8 mouse cellular contexts compared by ENCODE assay signal in the genomic region with DNA sequence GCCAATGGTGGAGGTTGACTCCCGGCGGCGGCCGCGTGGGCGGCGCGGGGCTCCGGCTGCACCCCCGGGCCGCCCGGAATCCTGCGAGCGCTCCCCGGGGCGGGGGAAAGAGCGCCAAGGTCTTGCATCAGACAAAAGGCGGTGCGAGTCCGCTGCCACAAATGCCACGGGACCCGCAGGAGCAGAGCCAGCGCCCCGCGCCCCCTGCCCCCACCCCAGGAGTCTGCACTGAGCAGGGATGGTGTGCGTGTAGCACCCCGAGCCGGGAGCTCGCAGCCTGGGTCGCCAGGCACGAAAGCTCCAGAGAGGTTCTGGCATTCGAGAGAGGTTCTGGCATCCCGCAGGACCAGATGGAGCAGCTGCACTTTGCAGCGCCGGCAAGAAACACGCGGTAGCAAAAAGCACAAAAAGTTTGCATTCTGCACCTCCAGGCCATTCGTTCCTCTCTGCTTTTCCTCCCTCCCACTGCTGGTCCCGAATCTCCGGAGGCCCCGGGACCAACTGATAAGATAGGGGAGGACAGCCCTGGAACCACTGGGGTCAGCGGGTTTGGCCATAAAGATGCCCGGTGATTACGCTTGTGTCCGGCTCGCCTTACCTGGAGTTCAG. TPM values are rescaled to one million over a fixed set of nuclear protein-coding genes. Genes with fewer than 3 reads are reported as not detected.
DNase-seq lines count a peak whose midpoint lies in the region; ATAC-seq and TF ChIP-seq lines count a peak whose summit lies in the region.

No protein-coding gene starts in this region.

- no peak for TF ChIP-seq CTCF in C2C12 (IDR thresholded peaks at IDR 0.05; ENCODE audit: control insufficient read depth, insufficient read depth, insufficient read length)
- TF ChIP-seq CTCF in thymus, adult 2 months (IDR thresholded peaks at IDR 0.05; ENCODE audit: borderline replicate concordance, control insufficient read depth, extremely low read depth, insufficient read depth, low read length, poor library complexity), result no peak

- peak overlapping the region; percentile 82 for H3K4me3 ChIP-seq in C2C12 (ENCODE audit: insufficient read depth, poor library complexity, severe bottlenecking)
- H3K4me3 ChIP-seq in embryonic facial prominence, embryonic 11.5 days (ENCODE audit: low read depth, low read length), result peak overlapping the region; percentile 58
- peak overlapping the region; percentile 76 for H3K4me3 ChIP-seq in heart, embryonic 12.5 days
- peak overlapping the region; percentile 83 for H3K4me3 ChIP-seq in kidney, embryonic 16.5 days (ENCODE audit: low read length)
- peak overlapping the region; percentile 68 for H3K4me3 ChIP-seq in liver, embryonic 15.5 days (replicated peaks)
- H3K4me3 ChIP-seq in thymus, adult 2 months (ENCODE audit: control insufficient read depth, insufficient read depth, low read length), result peak overlapping the region; percentile 65

- peaks cover 54% of the 10 kb centered on the region for H3K79me2 ChIP-seq in C2C12 (ENCODE audit: control insufficient read depth, insufficient read depth)

- peak overlapping the region; percentile 66 for H3ac ChIP-seq in C2C12 (ENCODE audit: control insufficient read depth, insufficient read length, low read depth)

- peak overlapping the region; percentile 62 for H3K9ac ChIP-seq in embryonic facial prominence, embryonic 11.5 days (replicated peaks; ENCODE audit: low read length)
- H3K9ac ChIP-seq in heart, embryonic 12.5 days, result peak overlapping the region; percentile 72
- peak overlapping the region; percentile 87 for H3K9ac ChIP-seq in kidney, embryonic 16.5 days (replicated peaks; ENCODE audit: low read length)
- H3K9ac ChIP-seq in liver, embryonic 15.5 days, result peak overlapping the region; percentile 51

- peaks cover 24% of the 10 kb centered on the region for H3K36me3 ChIP-seq in C2C12 (ENCODE audit: control insufficient read depth, insufficient read depth)
- no peaks in the 10 kb centered on the region for H3K36me3 ChIP-seq in embryonic facial prominence, embryonic 11.5 days (replicated peaks; ENCODE audit: control insufficient read depth, insufficient read depth, low read depth, low read length)
- H3K36me3 ChIP-seq in heart, embryonic 12.5 days, result peaks cover under 1% of the 10 kb centered on the region
- H3K36me3 ChIP-seq in kidney, embryonic 16.5 days (ENCODE audit: insufficient read depth, low read length), result peaks cover 5% of the 10 kb centered on the region; the same call in 1 of the 2 replicates
- H3K36me3 ChIP-seq in liver, embryonic 15.5 days (replicated peaks), result no peaks in the 10 kb centered on the region
- no peaks in the 10 kb centered on the region; the same call in 1 of the 2 replicates for H3K36me3 ChIP-seq in thymus, adult 2 months (ENCODE audit: control insufficient read depth, insufficient read depth, low read length)

- no peaks in the 10 kb centered on the region for H3K27me3 ChIP-seq in C2C12 (ENCODE audit: control insufficient read depth, insufficient read depth, insufficient read length)
- H3K27me3 ChIP-seq in embryonic facial prominence, embryonic 11.5 days (ENCODE audit: control insufficient read depth, insufficient read depth, low read length), result no peaks in the 10 kb centered on the region
- no peaks in the 10 kb centered on the region for H3K27me3 ChIP-seq in heart, embryonic 12.5 days (replicated peaks)
- H3K27me3 ChIP-seq in kidney, embryonic 16.5 days (ENCODE audit: insufficient read depth, low read length), result no peaks in the 10 kb centered on the region
- H3K27me3 ChIP-seq in liver, embryonic 15.5 days, result no peaks in the 10 kb centered on the region
- H3K27me3 ChIP-seq in thymus, adult 2 months (ENCODE audit: control insufficient read depth, insufficient read depth, low read length), result no peaks in the 10 kb centered on the region

- no peak overlapping the region for H3K27ac ChIP-seq in embryonic facial prominence, embryonic 11.5 days (replicated peaks; ENCODE audit: low read depth, low read length)
- H3K27ac ChIP-seq in heart, embryonic 12.5 days (ENCODE audit: poor library complexity, severe bottlenecking), result no peak overlapping the region
- peak overlapping the region; percentile 84 for H3K27ac ChIP-seq in kidney, embryonic 16.5 days (ENCODE audit: low read length)
- H3K27ac ChIP-seq in liver, embryonic 15.5 days (replicated peaks), result peak overlapping the region; percentile 64
- peak overlapping the region; percentile 28; the same call in 1 of the 2 replicates for H3K27ac ChIP-seq in thymus, adult 2 months (ENCODE audit: control insufficient read depth, insufficient read depth, low read length)

- under 1% methylated on average over 46 of the region's 46 CpGs for WGBS in embryonic facial prominence, embryonic 11.5 days
- under 1% methylated on average over 46 of the region's 46 CpGs for WGBS in heart, embryonic 12.5 days
- under 1% methylated on average over 46 of the region's 46 CpGs for WGBS in kidney, embryonic 16.5 days
- WGBS in liver, embryonic 15.5 days (ENCODE audit: insufficient replicate concordance), result under 1% methylated on average over 46 of the region's 46 CpGs
- WGBS in thymus, adult 2 months, result under 1% methylated on average over 46 of the region's 46 CpGs

- DNase-seq in adrenal gland, adult 18-20 months (ENCODE audit: low spot score in 2 of 2), result peak; percentile 35 to 55
- peak; percentile 60 for DNase-seq in embryonic facial prominence, embryonic 11.5 days (ENCODE audit: low spot score)
- peak; percentile 77 for DNase-seq in neural tube, embryonic 10.5 days (ENCODE audit: extremely low spot score, low spot score)
- peak; percentile 60 for DNase-seq in thymus, adult 2 months

- H3K4me1 ChIP-seq in embryonic facial prominence, embryonic 11.5 days (ENCODE audit: control insufficient read depth, insufficient read depth, low read length), result no peaks in the 10 kb centered on the region; the same call in 1 of the 2 replicates
- H3K4me1 ChIP-seq in heart, embryonic 12.5 days (replicated peaks), result peaks cover 24% of the 10 kb centered on the region
- peaks cover 42% of the 10 kb centered on the region for H3K4me1 ChIP-seq in kidney, embryonic 16.5 days (ENCODE audit: insufficient read depth, low read length)
- peaks cover 57% of the 10 kb centered on the region for H3K4me1 ChIP-seq in liver, embryonic 15.5 days (replicated peaks)
- H3K4me1 ChIP-seq in thymus, adult 2 months (replicated peaks; ENCODE audit: control insufficient read depth, insufficient read depth, low read length), result peaks cover 42% of the 10 kb centered on the region

- peak overlapping the region; percentile 59 for H3K4me2 ChIP-seq in embryonic facial prominence, embryonic 11.5 days (ENCODE audit: low read depth, low read length)
- peak overlapping the region; percentile 92 for H3K4me2 ChIP-seq in heart, embryonic 12.5 days
- peak overlapping the region; percentile 91 for H3K4me2 ChIP-seq in kidney, embryonic 16.5 days (replicated peaks; ENCODE audit: low read depth, low read length)
- H3K4me2 ChIP-seq in liver, embryonic 15.5 days, result peak overlapping the region; percentile 88

- no peaks in the 10 kb centered on the region for H3K9me3 ChIP-seq in embryonic facial prominence, embryonic 11.5 days (replicated peaks; ENCODE audit: control insufficient read depth, low read length)
- H3K9me3 ChIP-seq in heart, embryonic 12.5 days (replicated peaks), result no peaks in the 10 kb centered on the region
- H3K9me3 ChIP-seq in kidney, embryonic 16.5 days (ENCODE audit: low read length), result no peaks in the 10 kb centered on the region
- no peaks in the 10 kb centered on the region for H3K9me3 ChIP-seq in liver, embryonic 15.5 days (replicated peaks)

- peaks cover 49% of the 10 kb centered on the region for H3K79me3 ChIP-seq in C2C12 (ENCODE audit: low read depth)

- peak; percentile 40; the same call in 1 of the 2 replicates for ATAC-seq in embryonic facial prominence, embryonic 11.5 days (replicated peaks; ENCODE audit: insufficient number of reproducible peaks, low FRiP score, low TSS enrichment, low read depth)
- ATAC-seq in heart, embryonic 12.5 days (ENCODE audit: insufficient number of reproducible peaks, low FRiP score), result peak; percentile 41; the same call in 1 of the 2 replicates
- ATAC-seq in kidney, embryonic 16.5 days (ENCODE audit: low FRiP score, low TSS enrichment), result peak; percentile 55; the same call in 1 of the 2 replicates
- peak; percentile 45 for ATAC-seq in liver, embryonic 15.5 days (ENCODE audit: insufficient read depth)

- TF ChIP-seq POLR2A in thymus, adult 2 months (IDR thresholded peaks at IDR 0.05; ENCODE audit: control insufficient read depth, extremely low read depth, insufficient read depth, low read length, poor library complexity), result no peak

TF ChIP-seq in C2C12, 6 proteins besides CTCF, POLR2A, EP300 and RAD21 (continues in another document):
- TF ChIP-seq CEBPB (IDR thresholded peaks at IDR 0.05; ENCODE audit: low read depth) (peak; percentile 12), MYOG (IDR thresholded peaks at IDR 0.05; ENCODE audit: control insufficient read depth, extremely low read depth, insufficient read length) (no peak)

RNA-seq across cellular contexts. Expression of a gene that starts 0.6 kb away (rescaled TPM):
- 843 TPM for polyA plus RNA-seq in C2C12 (2012; fragmentation: generic; extraction: Trizol)
- total RNA-seq in adrenal gland, adult 18-20 months (2021), result 10 to 100 TPM in 1 of 2 experiments, 1 to 10 TPM in 1; 9.5 to 30.8 TPM
- polyA plus RNA-seq in embryonic facial prominence, embryonic 11.5 days (2014; fragmentation: Nextera tagmentation; extraction: Ambion mirVana), result 302 and 306 TPM in 2 replicates
- polyA plus RNA-seq in heart, embryonic 12.5 days (2016; fragmentation: Nextera tagmentation; extraction: Ambion mirVana), result 89.5 and 93.7 TPM in 2 replicates
- 541 and 585 TPM in 2 replicates for polyA plus RNA-seq in kidney, embryonic 16.5 days (2015; fragmentation: Nextera tagmentation; extraction: Ambion mirVana)
- polyA plus RNA-seq in liver, embryonic 15.5 days (2015; fragmentation: Nextera tagmentation; extraction: Ambion mirVana), result 208 and 233 TPM in 2 replicates
- 213 and 232 TPM in 2 replicates for polyA plus RNA-seq in thymus, adult 2 months (2012; rRNA removed)

RNA-seq across cellular contexts. Expression of a gene that starts 43.1 kb away (rescaled TPM):
- polyA plus RNA-seq in C2C12 (2012; fragmentation: generic; extraction: Trizol), result 7.5 TPM
- total RNA-seq in adrenal gland, adult 18-20 months (2021), result 1 to 10 TPM; 3.8 to 5.9 TPM
- 9.7 and 9.9 TPM in 2 replicates for polyA plus RNA-seq in embryonic facial prominence, embryonic 11.5 days (2014; fragmentation: Nextera tagmentation; extraction: Ambion mirVana)
- 8.0 and 8.3 TPM in 2 replicates for polyA plus RNA-seq in heart, embryonic 12.5 days (2016; fragmentation: Nextera tagmentation; extraction: Ambion mirVana)
- polyA plus RNA-seq in kidney, embryonic 16.5 days (2015; fragmentation: Nextera tagmentation; extraction: Ambion mirVana), result 16.4 and 17.1 TPM in 2 replicates
- polyA plus RNA-seq in liver, embryonic 15.5 days (2015; fragmentation: Nextera tagmentation; extraction: Ambion mirVana), result 1.9 and 2.1 TPM in 2 replicates
- 0.66 and 0.96 TPM in 2 replicates for polyA plus RNA-seq in thymus, adult 2 months (2012; rRNA removed)

RNA-seq across cellular contexts. Expression of a gene that starts 59.0 kb away (rescaled TPM):
- 0.01 TPM for polyA plus RNA-seq in C2C12 (2012; fragmentation: generic; extraction: Trizol)
- total RNA-seq in adrenal gland, adult 18-20 months (2021), result 10 to 100 TPM; 14.1 to 18.3 TPM
- polyA plus RNA-seq in embryonic facial prominence, embryonic 11.5 days (2014; fragmentation: Nextera tagmentation; extraction: Ambion mirVana), result 1.7 and 2.1 TPM in 2 replicates
- 10.0 and 10.7 TPM in 2 replicates for polyA plus RNA-seq in heart, embryonic 12.5 days (2016; fragmentation: Nextera tagmentation; extraction: Ambion mirVana)
- polyA plus RNA-seq in kidney, embryonic 16.5 days (2015; fragmentation: Nextera tagmentation; extraction: Ambion mirVana), result 12.3 and 13.1 TPM in 2 replicates
- polyA plus RNA-seq in liver, embryonic 15.5 days (2015; fragmentation: Nextera tagmentation; extraction: Ambion mirVana), result 155 and 223 TPM in 2 replicates
- polyA plus RNA-seq in thymus, adult 2 months (2012; rRNA removed), result 8.8 and 9.9 TPM in 2 replicates

Comparison
In these comparisons a context has a peak if more than half of its experiments do, and no peak if none do; other contexts are left out.
1. H3K27ac ChIP-seq: peak in kidney, embryonic 16.5 days (single experiment), liver, embryonic 15.5 days (single experiment) and thymus, adult 2 months (single experiment); none in embryonic facial prominence, embryonic 11.5 days (single experiment) and heart, embryonic 12.5 days (single experiment).
2. RNA of a gene that starts 59.0 kb away (polyA plus RNA-seq): 155 to 223 TPM in liver, embryonic 15.5 days; 12.3 to 13.1 TPM in kidney, embryonic 16.5 days, 10.0 to 10.7 TPM in heart, embryonic 12.5 days, 8.8 to 9.9 TPM in thymus, adult 2 months, 1.7 to 2.1 TPM in embryonic facial prominence, embryonic 11.5 days and 0.01 TPM in C2C12 (single experiment); every median in the first group is over 10 times any median in the second.
3. Peak in every context shown above with its lines, with median percentiles within 50 percentile points of each other: H3K4me3 ChIP-seq, DNase-seq, ATAC-seq, H3K4me2 ChIP-seq and H3K9ac ChIP-seq.